Mouse (Mus musculus) right cerebral cortex, postnatal 36 days (tissue): ENCODE results near the gene Rps16.
A peak's percentile ranks its signal among the peaks of the same experiment; 100 is the strongest.

Source experiments
- DNase-seq, 2 experiments: peaks; one replicate each; pipeline ENCODE4 v3.0.0; 2022; ENCODE audit warnings: low spot score in 2 of 2, mixed read lengths in 1 of 2

The Rps16 gene

GRCm38 (mm10) chr7:28350155-28350883 lies at the start of gene Rps16:
Rps16 (plus strand) TSS chr7:28350652.
- peak; percentile 93 to 96 for DNase-seq

- DNase-seq: no peak
These were observed 48.6 kb upstream of the Rps16 start, which contains the start of gene Dll3 for GRCm38 (mm10) chr7:28301616-28302433. Dll3 (minus strand) TSS chr7:28302238.

GRCm38 (mm10) chr7:28305641-28306040 lies 44.8 kb upstream of the Rps16 start:
- DNase-seq: no peak

- no peak for DNase-seq
These were observed 44.2 kb upstream of the Rps16 start for GRCm38 (mm10) chr7:28306216-28306615.

GRCm38 (mm10) chr7:28309737-28310136 lies 40.7 kb upstream of the Rps16 start:
- no peak for DNase-seq

- DNase-seq: no peak
These were observed 39.1 kb upstream of the Rps16 start for GRCm38 (mm10) chr7:28311151-28311925.

GRCm38 (mm10) chr7:28311926-28312543 lies 38.4 kb upstream of the Rps16 start, which contains the start of gene Timm50:
Timm50 (minus strand) TSS chr7:28312072.
- DNase-seq: peak; percentile 96 to 97

GRCm38 (mm10) chr7:28318036-28318435 lies 32.4 kb upstream of the Rps16 start:
- no peak for DNase-seq

- DNase-seq: no peak
These were observed 31.7 kb upstream of the Rps16 start for GRCm38 (mm10) chr7:28318714-28319113.

GRCm38 (mm10) chr7:28321974-28322720 lies 28.3 kb upstream of the Rps16 start:
- DNase-seq: no peak

GRCm38 (mm10) chr7:28325293-28325692 lies 25.2 kb upstream of the Rps16 start:
- DNase-seq: no peak

- DNase-seq: no peak
These were observed 24.0 kb upstream of the Rps16 start for GRCm38 (mm10) chr7:28326457-28326856.

GRCm38 (mm10) chr7:28328260-28328659 lies 22.2 kb upstream of the Rps16 start:
- no peak for DNase-seq

- DNase-seq: no peak
These were observed 15.9 kb upstream of the Rps16 start for GRCm38 (mm10) chr7:28334534-28334933.

- DNase-seq: no peak
These were observed 15.0 kb upstream of the Rps16 start for GRCm38 (mm10) chr7:28335471-28335870.

GRCm38 (mm10) chr7:28338108-28338998 lies 12.1 kb upstream of the Rps16 start, which contains the start of gene Supt5:
Supt5 (minus strand) TSS chr7:28338746.
- peak; percentile 95 to 96 for DNase-seq

GRCm38 (mm10) chr7:28339213-28339917 lies 11.1 kb upstream of the Rps16 start:
- no peak for DNase-seq

GRCm38 (mm10) chr7:28341381-28341780 lies 9.1 kb upstream of the Rps16 start:
- no peak for DNase-seq

GRCm38 (mm10) chr7:28344637-28345036 lies 5.8 kb upstream of the Rps16 start:
- peak in 1 of 2 experiments; percentile 36 for DNase-seq
